Mouse (Mus musculus): Measurements from ENCODE around the gene Il16. TPM values are rescaled to one million over a fixed set of nuclear protein-coding genes. Genes with fewer than 3 reads are reported as not detected.

Gene Il16
- polyA plus RNA-seq, 1 experiment from 2014 or later = 1.2 TPM

GRCm38 (mm10) chr7:83738623-83739462 lies 6.7 kb downstream of the Il16 start:
- Histone ChIP-seq H3K4me3 (replicated peaks; ENCODE audit: low read length) (no peak overlapping the region), H3K9me3 (ENCODE audit: control insufficient read depth, low read length) (no peaks in the 10 kb centered on the region), H3K27me3 (ENCODE audit: control insufficient read depth, insufficient read depth, low read length) (no peaks in the 10 kb centered on the region), H3K4me2 (replicated peaks) (no peak overlapping the region), H3K4me1 (replicated peaks; ENCODE audit: control insufficient read depth, insufficient read depth, low read length) (no peaks in the 10 kb centered on the region), H3K9ac (no peak overlapping the region), H3K36me3 (replicated peaks; ENCODE audit: control insufficient read depth, insufficient read depth) (no peaks in the 10 kb centered on the region), H3K27ac (no peak overlapping the region)
- DNase-seq (ENCODE audit: low spot score) (no peak), ATAC-seq (ENCODE audit: low FRiP score) (no peak)
- 82% methylated on average over 10 of the region's 10 CpGs for WGBS

GRCm38 (mm10) chr7:83737914-83738490 lies 7.5 kb downstream of the Il16 start:
- no peaks in the 10 kb centered on the region for H3K36me3 ChIP-seq (replicated peaks; ENCODE audit: control insufficient read depth, insufficient read depth)
- H3K9me3 ChIP-seq (ENCODE audit: control insufficient read depth, low read length) = no peaks in the 10 kb centered on the region
- no peak overlapping the region for H3K4me3 ChIP-seq (replicated peaks; ENCODE audit: low read length)
- ATAC-seq (ENCODE audit: low FRiP score) = no peak
- DNase-seq (ENCODE audit: low spot score) = no peak
- no peak overlapping the region for H3K9ac ChIP-seq
- 79% methylated on average over 6 of the region's 6 CpGs for WGBS
- no peak overlapping the region for H3K27ac ChIP-seq
- H3K4me1 ChIP-seq (replicated peaks; ENCODE audit: control insufficient read depth, insufficient read depth, low read length) = no peaks in the 10 kb centered on the region
- H3K27me3 ChIP-seq (ENCODE audit: control insufficient read depth, insufficient read depth, low read length) = no peaks in the 10 kb centered on the region
- no peak overlapping the region for H3K4me2 ChIP-seq (replicated peaks)

- WGBS = 77% methylated on average over 6 of the region's 6 CpGs
- Histone ChIP-seq H3K27me3 (ENCODE audit: control insufficient read depth, insufficient read depth, low read length) (no peaks in the 10 kb centered on the region), H3K36me3 (replicated peaks; ENCODE audit: control insufficient read depth, insufficient read depth) (no peaks in the 10 kb centered on the region), H3K4me2 (replicated peaks) (no peak overlapping the region), H3K9ac (no peak overlapping the region), H3K4me3 (replicated peaks; ENCODE audit: low read length) (no peak overlapping the region), H3K9me3 (ENCODE audit: control insufficient read depth, low read length) (no peaks in the 10 kb centered on the region), H3K4me1 (replicated peaks; ENCODE audit: control insufficient read depth, insufficient read depth, low read length) (no peaks in the 10 kb centered on the region), H3K27ac (no peak overlapping the region)
- no peak for DNase-seq (ENCODE audit: low spot score)
- ATAC-seq (ENCODE audit: low FRiP score) = no peak
Measured at GRCm38 (mm10) chr7:83736341-83737115, 9.0 kb downstream of the Il16 start.

GRCm38 (mm10) chr7:83735108-83735781 lies 10.3 kb downstream of the Il16 start:
- DNase-seq (ENCODE audit: low spot score) (no peak), ATAC-seq (ENCODE audit: low FRiP score) (no peak)
- 92% methylated on average over 7 of the region's 7 CpGs for WGBS
- no peaks in the 10 kb centered on the region for H3K9me3 ChIP-seq (ENCODE audit: control insufficient read depth, low read length)
- H3K27me3 ChIP-seq (ENCODE audit: control insufficient read depth, insufficient read depth, low read length) = no peaks in the 10 kb centered on the region
- no peak overlapping the region for H3K4me2 ChIP-seq (replicated peaks)
- no peaks in the 10 kb centered on the region for H3K36me3 ChIP-seq (replicated peaks; ENCODE audit: control insufficient read depth, insufficient read depth)
- no peak overlapping the region for H3K9ac ChIP-seq
- no peaks in the 10 kb centered on the region for H3K4me1 ChIP-seq (replicated peaks; ENCODE audit: control insufficient read depth, insufficient read depth, low read length)
- no peak overlapping the region for H3K27ac ChIP-seq
- H3K4me3 ChIP-seq (replicated peaks; ENCODE audit: low read length) = no peak overlapping the region

- no peak overlapping the region for H3K27ac ChIP-seq
- no peak overlapping the region for H3K4me2 ChIP-seq (replicated peaks)
- no peaks in the 10 kb centered on the region for H3K36me3 ChIP-seq (replicated peaks; ENCODE audit: control insufficient read depth, insufficient read depth)
- H3K4me3 ChIP-seq (replicated peaks; ENCODE audit: low read length) = no peak overlapping the region
- DNase-seq (ENCODE audit: low spot score) (no peak), ATAC-seq (ENCODE audit: low FRiP score) (no peak)
- 51% methylated on average over 6 of the region's 6 CpGs for WGBS
- no peaks in the 10 kb centered on the region for H3K4me1 ChIP-seq (replicated peaks; ENCODE audit: control insufficient read depth, insufficient read depth, low read length)
- H3K9ac ChIP-seq = no peak overlapping the region
- no peaks in the 10 kb centered on the region for H3K9me3 ChIP-seq (ENCODE audit: control insufficient read depth, low read length)
- no peaks in the 10 kb centered on the region for H3K27me3 ChIP-seq (ENCODE audit: control insufficient read depth, insufficient read depth, low read length)
Measured at GRCm38 (mm10) chr7:83734671-83735082, 10.8 kb downstream of the Il16 start.

GRCm38 (mm10) chr7:83734246-83734645 lies 11.3 kb downstream of the Il16 start:
- no peak overlapping the region for H3K4me3 ChIP-seq (replicated peaks; ENCODE audit: low read length)
- no peaks in the 10 kb centered on the region for H3K9me3 ChIP-seq (ENCODE audit: control insufficient read depth, low read length)
- ATAC-seq (ENCODE audit: low FRiP score) (no peak), DNase-seq (ENCODE audit: low spot score) (no peak)
- H3K27me3 ChIP-seq (ENCODE audit: control insufficient read depth, insufficient read depth, low read length) = no peaks in the 10 kb centered on the region
- H3K36me3 ChIP-seq (replicated peaks; ENCODE audit: control insufficient read depth, insufficient read depth) = no peaks in the 10 kb centered on the region
- H3K9ac ChIP-seq = no peak overlapping the region
- no peak overlapping the region for H3K4me2 ChIP-seq (replicated peaks)
- no peaks in the 10 kb centered on the region for H3K4me1 ChIP-seq (replicated peaks; ENCODE audit: control insufficient read depth, insufficient read depth, low read length)
- WGBS = 81% methylated on average over 3 of the region's 3 CpGs
- no peak overlapping the region for H3K27ac ChIP-seq

- Histone ChIP-seq H3K9ac (no peak overlapping the region), H3K27ac (no peak overlapping the region), H3K27me3 (ENCODE audit: control insufficient read depth, insufficient read depth, low read length) (no peaks in the 10 kb centered on the region), H3K9me3 (ENCODE audit: control insufficient read depth, low read length) (no peaks in the 10 kb centered on the region), H3K4me2 (replicated peaks) (no peak overlapping the region), H3K4me1 (replicated peaks; ENCODE audit: control insufficient read depth, insufficient read depth, low read length) (no peaks in the 10 kb centered on the region), H3K36me3 (replicated peaks; ENCODE audit: control insufficient read depth, insufficient read depth) (no peaks in the 10 kb centered on the region), H3K4me3 (replicated peaks; ENCODE audit: low read length) (no peak overlapping the region)
- WGBS = 91% methylated on average over 3 of the region's 3 CpGs
- DNase-seq (ENCODE audit: low spot score) (no peak), ATAC-seq (ENCODE audit: low FRiP score) (no peak)
Measured at GRCm38 (mm10) chr7:83732781-83733180, 12.7 kb downstream of the Il16 start.

GRCm38 (mm10) chr7:83731961-83732666 lies 13.4 kb downstream of the Il16 start:
- Histone ChIP-seq H3K4me3 (replicated peaks; ENCODE audit: low read length) (no peak overlapping the region), H3K4me1 (replicated peaks; ENCODE audit: control insufficient read depth, insufficient read depth, low read length) (no peaks in the 10 kb centered on the region), H3K9ac (no peak overlapping the region), H3K27ac (no peak overlapping the region), H3K36me3 (replicated peaks; ENCODE audit: control insufficient read depth, insufficient read depth) (no peaks in the 10 kb centered on the region), H3K27me3 (ENCODE audit: control insufficient read depth, insufficient read depth, low read length) (no peaks in the 10 kb centered on the region), H3K4me2 (replicated peaks) (no peak overlapping the region), H3K9me3 (ENCODE audit: control insufficient read depth, low read length) (no peaks in the 10 kb centered on the region)
- DNase-seq (ENCODE audit: low spot score) = no peak
- ATAC-seq (ENCODE audit: low FRiP score) = no peak
- WGBS = 75% methylated on average over 15 of the region's 15 CpGs

Data from hindbrain, embryonic 14.5 days (tissue).